Mouse (Mus musculus) left cerebral cortex, postnatal 36 days (tissue): ENCODE data around the gene Olfr113. TPM values are rescaled to one million over a fixed set of nuclear protein-coding genes. Genes with fewer than 3 reads are reported as not detected.
"Not testable (repeated sequence)": the region's sequence is repeated elsewhere in the genome, so short reads cannot be mapped to it uniquely, and the experiment has no call there.

Experiments used
- DNase-seq, 2 experiments: peaks; one replicate each; pipeline ENCODE4 v3.0.0; 2021 to 2022; ENCODE audit warnings: low spot score in 2 of 2, mixed read lengths in 1 of 2
- intact Hi-C: fragments of 180-260 bp; cut with DNase I; formaldehyde crosslinking; loops from one replicate; pipeline ENCODE4 v1.15.1; 2025
- total RNA-seq, 2 experiments: library from RNA; stranded (reverse); gene quantifications; 2 replicates each; pipeline ENCODE4 v1.2.3; 2021

The Olfr113 gene
- total RNA-seq, result not detected

GRCm38 (mm10) chr17:37577563-37577962 lies at the start of gene Olfr113:
Gene Olfr113, minus strand, starts transcription at chr17:37577663.
- DNase-seq, result no peak
- intact Hi-C loops, result no loop called here

GRCm38 (mm10) chr17:37627009-37627408 lies 49.5 kb upstream of the Olfr113 start, which contains the start of the genes Olfr115 and Olfr116:
Gene Olfr115, minus strand, starts transcription at chr17:37627109.
Gene Olfr116, minus strand, starts transcription at chr17:37627199.
- DNase-seq, result no peak
- intact Hi-C loops, result no loop called here

- intact Hi-C loops, result no loop called here
- no peak for DNase-seq
Observed at GRCm38 (mm10) chr17:37592643-37593042, 15.2 kb upstream of the Olfr113 start, which contains the start of gene Olfr114. Gene Olfr114, minus strand, starts transcription at chr17:37592743.

- intact Hi-C loops, result no loop called here
- no peak for DNase-seq
Observed at GRCm38 (mm10) chr17:37569351-37569750, 8.1 kb downstream of the Olfr113 start, which contains the start of gene Olfr112. Gene Olfr112, minus strand, starts transcription at chr17:37569451.

GRCm38 (mm10) chr17:37558913-37559615 lies 18.4 kb downstream of the Olfr113 start:
- DNase-seq, result no peak
- intact Hi-C loops, result no loop called here

- no peak for DNase-seq
- intact Hi-C loops, result no loop called here
Observed at GRCm38 (mm10) chr17:37543800-37544435, 33.5 kb downstream of the Olfr113 start.

- no peak for DNase-seq
- intact Hi-C loops, result no loop called here
Observed at GRCm38 (mm10) chr17:37541454-37542119, 35.9 kb downstream of the Olfr113 start.

GRCm38 (mm10) chr17:37538416-37538815 lies 39.0 kb downstream of the Olfr113 start:
- intact Hi-C loops, DNase-seq: not testable (repeated sequence)

GRCm38 (mm10) chr17:37535173-37535572 lies 42.3 kb downstream of the Olfr113 start:
- no peak for DNase-seq
- intact Hi-C loops, result no loop called here

GRCm38 (mm10) chr17:37525427-37525826 lies 52.0 kb downstream of the Olfr113 start:
- DNase-seq, intact Hi-C loops: not testable (repeated sequence)

GRCm38 (mm10) chr17:37524612-37525011 lies 52.9 kb downstream of the Olfr113 start:
- intact Hi-C loops, DNase-seq: not testable (repeated sequence)

Other genes with a start within 250 kb of the Olfr113 start
- not detected for gene Olfr103, start 238.0 kb downstream of the Olfr113 start, total RNA-seq
- not detected for gene Olfr104-ps, start 218.1 kb downstream of the Olfr113 start, total RNA-seq
- not detected for gene Olfr105-ps, start 198.6 kb downstream of the Olfr113 start, total RNA-seq
- gene Olfr106-ps, start 187.3 kb downstream of the Olfr113 start, total RNA-seq, result not detected
- gene Olfr107, start 178.4 kb downstream of the Olfr113 start, total RNA-seq, result not detected
- gene Olfr108, start 132.2 kb downstream of the Olfr113 start, total RNA-seq, result not detected
- not detected for gene Olfr109, start 118.7 kb downstream of the Olfr113 start, total RNA-seq
- gene H2-M2, start 94.1 kb downstream of the Olfr113 start, total RNA-seq, result not detected
- under 1 TPM in 1 of 2 experiments, not detected in 1; 0.22 TPM for gene Olfr110, start 85.2 kb downstream of the Olfr113 start, total RNA-seq
- under 1 TPM in 1 of 2 experiments, not detected in 1; 0.17 TPM for gene Olfr111, start 69.6 kb downstream of the Olfr113 start, total RNA-seq
- not detected for gene Olfr112, start 8.2 kb downstream of the Olfr113 start, total RNA-seq
- gene Olfr114, start 15.1 kb upstream of the Olfr113 start, total RNA-seq, result not detected
- gene Olfr115, start 49.4 kb upstream of the Olfr113 start, total RNA-seq, result not detected
- gene Olfr116, start 49.5 kb upstream of the Olfr113 start, total RNA-seq, result not detected
- gene Olfr117, start 86.1 kb upstream of the Olfr113 start, total RNA-seq, result not detected
- gene Olfr118, start 89.3 kb upstream of the Olfr113 start, total RNA-seq, result not detected
- gene Olfr119, start 118.9 kb upstream of the Olfr113 start, total RNA-seq, result not detected
- not detected for gene Olfr120, start 144.1 kb upstream of the Olfr113 start, total RNA-seq
- not detected for gene Olfr121, start 171.2 kb upstream of the Olfr113 start, total RNA-seq
- gene Olfr122, start 190.9 kb upstream of the Olfr113 start, total RNA-seq, result not detected
- not detected for gene Olfr123, start 215.9 kb upstream of the Olfr113 start, total RNA-seq
- gene Olfr124, start 222.2 kb upstream of the Olfr113 start, total RNA-seq, result not detected